Mouse (Mus musculus) kidney, postnatal 25 days (tissue): ENCODE data around the gene Ccdc151.

ENCODE experiments used
- DNase-seq, 2 experiments: peaks; one replicate each; pipeline ENCODE4 v3.0.0; 2021; ENCODE audit warnings: mixed read lengths in 2 of 2

Ccdc151 gene

GRCm38 (mm10) chr9:21955570-21956281, 46.7 kb downstream of the Ccdc151 start, which contains the start of gene Swsap1:
Gene Swsap1, plus strand, starts transcription at chr9:21955755.
- peak; percentile 99 for DNase-seq

DNA sequence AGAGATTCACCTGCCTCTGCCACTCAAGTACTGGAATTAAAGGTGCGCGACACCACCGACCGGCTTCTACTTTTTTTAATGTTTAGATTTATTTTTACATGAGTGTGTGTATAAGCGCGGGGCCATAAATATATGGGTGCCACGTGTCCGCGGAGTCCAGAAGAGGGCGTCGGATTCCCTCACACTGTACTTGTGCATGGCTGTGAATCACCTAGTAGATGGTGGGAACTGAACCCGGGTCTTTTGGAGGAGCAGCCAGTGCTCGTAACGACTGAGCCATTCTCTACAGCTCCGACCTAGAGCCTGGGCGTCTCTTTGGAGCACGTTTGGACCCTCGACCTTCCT, 47.2 kb downstream of the Ccdc151 start:
- DNase-seq = no peak

- no peak for DNase-seq
These were observed 47.8 kb downstream of the Ccdc151 start for GRCm38 (mm10) chr9:21954635-21955034.

- no peak for DNase-seq
These were observed 48.8 kb downstream of the Ccdc151 start for GRCm38 (mm10) chr9:21953600-21953999.

DNA sequence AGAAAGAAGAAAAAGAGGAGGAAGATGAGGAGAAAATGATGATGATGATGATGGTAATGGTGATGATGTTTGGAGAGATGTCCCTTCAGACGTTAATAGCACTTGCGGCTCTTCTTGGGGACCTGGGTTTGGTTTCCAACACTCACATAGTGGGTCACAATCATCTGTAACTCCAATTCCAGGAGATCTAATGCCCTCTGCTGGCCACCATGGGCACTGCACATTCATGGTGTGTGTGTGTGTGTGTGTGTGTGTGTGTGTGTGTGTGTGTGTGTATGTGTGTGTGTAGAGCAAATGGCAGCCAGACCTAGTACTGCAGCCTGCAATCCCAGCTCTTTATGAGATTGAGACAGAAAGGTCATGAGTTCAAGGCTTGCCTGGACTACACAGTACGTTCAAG, 50.5 kb downstream of the Ccdc151 start:
- no peak for DNase-seq

DNA sequence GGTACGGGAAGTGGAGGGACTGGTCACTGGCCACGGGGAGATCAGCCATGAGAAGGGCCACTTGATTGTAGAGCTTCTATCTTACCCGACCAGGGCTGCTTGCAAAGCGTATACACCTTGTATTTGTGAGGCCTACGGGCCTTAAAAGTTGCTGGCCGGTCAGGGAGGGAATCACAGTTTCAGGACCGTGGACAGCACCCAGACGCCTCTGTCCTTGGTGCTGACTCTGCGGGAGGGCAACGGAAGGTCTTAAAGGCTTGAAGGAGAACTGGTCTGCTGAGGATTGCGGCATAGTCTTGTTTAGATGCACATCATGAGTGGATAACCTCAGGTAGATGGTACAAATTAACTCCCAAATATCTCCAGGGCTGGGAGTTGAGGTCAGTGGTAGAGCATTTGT, 52.1 kb downstream of the Ccdc151 start:
- DNase-seq = peak; percentile 66 to 78

DNA sequence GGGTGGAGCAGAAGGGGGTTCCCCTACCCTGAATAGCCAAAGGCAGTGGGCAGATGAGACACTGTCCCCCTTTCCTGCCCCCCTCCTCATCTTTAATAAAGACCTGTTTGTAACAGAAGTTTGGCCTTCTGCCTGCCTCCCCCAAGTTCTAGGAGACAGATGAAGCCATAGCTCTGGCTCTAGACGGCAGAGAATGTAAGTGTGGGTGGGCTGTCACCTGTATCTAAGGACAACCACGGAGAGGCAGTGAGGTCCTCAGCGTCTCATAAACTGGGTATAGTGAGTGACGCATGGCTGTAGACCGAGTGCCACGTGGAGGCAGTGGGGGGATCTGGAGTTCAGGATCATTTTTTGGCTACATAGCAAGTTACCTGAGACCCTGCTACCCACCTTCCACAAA, 53.6 kb downstream of the Ccdc151 start:
- no peak for DNase-seq

- DNase-seq = no peak
These were observed 54.3 kb downstream of the Ccdc151 start for GRCm38 (mm10) chr9:21948146-21948545.

DNA sequence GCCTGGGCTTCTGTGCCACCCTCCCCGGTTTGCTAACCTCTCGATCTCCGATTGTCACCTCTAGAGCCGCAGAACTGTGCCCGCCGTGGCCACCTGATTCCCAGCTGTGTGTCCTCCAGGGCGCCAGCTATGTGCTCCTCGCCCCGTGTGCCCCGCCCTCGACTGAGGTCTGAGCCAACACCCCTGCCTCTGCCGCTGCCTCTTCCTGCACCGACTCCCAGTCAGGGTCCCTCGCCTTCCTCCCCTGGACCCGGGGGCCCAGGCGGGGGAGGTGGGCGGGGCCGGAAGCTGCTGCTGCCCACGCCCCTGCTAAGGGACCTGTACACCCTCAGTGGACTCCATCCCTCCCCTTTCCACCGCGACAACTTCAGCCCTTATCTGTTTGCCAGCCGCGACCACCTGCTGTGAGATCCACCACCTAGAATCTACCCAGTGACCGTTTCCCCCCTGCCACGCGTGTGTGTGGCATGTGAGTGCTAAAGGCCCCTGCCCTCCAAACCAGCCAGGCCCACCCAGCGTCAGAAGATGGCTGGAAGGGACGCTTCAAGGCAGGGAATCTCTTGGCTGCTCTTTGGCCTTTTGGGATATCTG, 54.8 kb downstream of the Ccdc151 start:
- DNase-seq = no peak

GRCm38 (mm10) chr9:21944267-21944666, 58.2 kb downstream of the Ccdc151 start:
- DNase-seq = peak in 1 of 2 experiments; percentile 16

- DNase-seq = no peak
These were observed 58.8 kb downstream of the Ccdc151 start for GRCm38 (mm10) chr9:21943638-21944037.

DNA sequence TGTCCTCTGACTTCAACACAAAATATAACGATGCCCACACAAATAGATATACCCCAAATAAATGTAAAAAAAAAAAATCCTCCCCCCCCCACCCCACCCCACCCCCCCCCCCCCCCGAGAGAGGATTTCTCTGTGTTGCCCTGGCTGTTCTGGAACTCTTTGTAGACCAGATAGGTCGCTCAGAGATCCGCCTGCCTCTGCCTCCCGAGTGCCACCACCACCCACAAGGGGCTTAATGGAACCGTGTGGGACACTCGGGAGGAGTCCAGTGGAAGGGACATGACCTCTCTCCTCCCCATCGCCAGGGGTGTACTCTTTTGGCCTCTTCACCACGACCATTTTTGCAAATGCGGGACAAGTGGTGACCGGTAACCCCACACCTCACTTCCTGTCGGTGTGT, 59.4 kb downstream of the Ccdc151 start:
- DNase-seq = no peak
